Mouse (Mus musculus) hindbrain, embryonic 16.5 days (tissue): ENCODE data around the gene Sh3bgrl3. TPM values are rescaled to one million over a fixed set of nuclear protein-coding genes. Genes with fewer than 3 reads are reported as not detected.
"Not testable (repeated sequence)": the region's sequence is repeated elsewhere in the genome, so short reads cannot be mapped to it uniquely, and the experiment has no call there.

Experiments used
- ATAC-seq: fragments of 200-750 bp; cut with Nextera tagmentation; 2 replicates; pipeline ENCODE4 v1.8.0; 2017; ENCODE audit warnings: moderate TSS enrichment, moderate library complexity
- H3K27ac ChIP-seq: fragments of 300-500 bp; sonication (generic); 2 replicates; pipeline ENCODE4 v1.5.1; 2014; ENCODE audit warnings: low read depth, mild to moderate bottlenecking, control low read depth, low read length, moderate library complexity
- H3K27me3 ChIP-seq: fragments of 300-500 bp; sonication (generic); replicated peaks from 2 replicates; pipeline ENCODE4 v1.6.1; 2014; ENCODE audit warnings: low read length; ENCODE audit not compliant: control insufficient read depth, insufficient read depth
- H3K36me3 ChIP-seq: fragments of 300-500 bp; sonication (generic); 2 replicates; pipeline ENCODE4 v1.6.1; 2014; ENCODE audit warnings: mild to moderate bottlenecking, low read length, moderate library complexity, mixed read lengths; ENCODE audit not compliant: control insufficient read depth, insufficient read depth
- H3K4me1 ChIP-seq: fragments of 300-500 bp; sonication (generic); 2 replicates; pipeline ENCODE4 v1.6.1; 2014; ENCODE audit warnings: low read depth, low read length; ENCODE audit not compliant: control insufficient read depth, insufficient read depth
- H3K4me2 ChIP-seq: fragments of 300-500 bp; sonication (generic); 2 replicates; pipeline ENCODE4 v1.6.1; 2014; ENCODE audit warnings: mild to moderate bottlenecking, low read length, control low read depth, moderate library complexity
- H3K4me3 ChIP-seq: fragments of 300-500 bp; sonication (generic); 2 replicates; pipeline ENCODE4 v1.5.1; 2014; ENCODE audit warnings: mild to moderate bottlenecking, low read length, control low read depth, moderate library complexity
- H3K9ac ChIP-seq: fragments of 300-500 bp; sonication (generic); 2 replicates; pipeline ENCODE4 v1.6.1; 2014; ENCODE audit warnings: low read depth, mild to moderate bottlenecking, control low read depth, low read length, moderate library complexity
- H3K9me3 ChIP-seq: fragments of 300-500 bp; sonication (generic); 2 replicates; pipeline ENCODE4 v1.6.1; 2014; ENCODE audit warnings: mild to moderate bottlenecking, low read length, moderate library complexity; ENCODE audit not compliant: control insufficient read depth
- WGBS: fragments of 180-500 bp; shearing (Covaris S2); extraction: QIAGEN DNeasy Blood & Tissue Kit; methylation state at CpG from one replicate; pipeline ENCODE4 v1.1.7; 2014; 5-methylcytosine and 5-hydroxymethylcytosine counted together
- polyA plus RNA-seq: library from polyadenylated mRNA; unstranded; fragments of >200 nt; fragmentation: Nextera tagmentation; extraction: Ambion mirVana; gene quantifications from 2 replicates; pipeline ENCODE4 v1.2.1, GENCODE M21; 2015

Gene Sh3bgrl3
- polyA plus RNA-seq, 1 experiment from 2014 or later = 509 TPM

GRCm38 (mm10) chr4:134156744-134157143 is 28.2 kb upstream of the Sh3bgrl3 start:
- H3K4me1 ChIP-seq = no peaks in the 10 kb centered on the region
- H3K36me3 ChIP-seq = peaks cover 9% of the 10 kb centered on the region
- no peak for ATAC-seq
- no peak overlapping the region for H3K9ac ChIP-seq
- WGBS = 82% methylated on average over 8 of the region's 8 CpGs
- no peak overlapping the region for H3K4me3 ChIP-seq
- no peak overlapping the region for H3K27ac ChIP-seq
- no peaks in the 10 kb centered on the region for H3K27me3 ChIP-seq
- H3K9me3 ChIP-seq = no peaks in the 10 kb centered on the region
- H3K4me2 ChIP-seq = no peak overlapping the region

GRCm38 (mm10) chr4:134155961-134156465 is 27.4 kb upstream of the Sh3bgrl3 start:
- Histone ChIP-seq H3K4me3 (no peak overlapping the region), H3K36me3 (peaks cover 9% of the 10 kb centered on the region), H3K9ac (no peak overlapping the region), H3K27ac (no peak overlapping the region), H3K9me3 (no peaks in the 10 kb centered on the region), H3K27me3 (no peaks in the 10 kb centered on the region), H3K4me2 (no peak overlapping the region), H3K4me1 (no peaks in the 10 kb centered on the region)
- no peak for ATAC-seq
- WGBS = 93% methylated on average over 10 of the region's 10 CpGs

GRCm38 (mm10) chr4:134155531-134155930 is 26.9 kb upstream of the Sh3bgrl3 start:
- H3K4me1 ChIP-seq = no peaks in the 10 kb centered on the region
- H3K36me3 ChIP-seq = peaks cover 9% of the 10 kb centered on the region
- no peak for ATAC-seq
- H3K4me3 ChIP-seq = no peak overlapping the region
- H3K9me3 ChIP-seq = no peaks in the 10 kb centered on the region
- H3K4me2 ChIP-seq = no peak overlapping the region
- no peaks in the 10 kb centered on the region for H3K27me3 ChIP-seq
- no peak overlapping the region for H3K9ac ChIP-seq
- H3K27ac ChIP-seq = no peak overlapping the region
- WGBS = 85% methylated on average over 6 of the region's 6 CpGs

GRCm38 (mm10) chr4:134154354-134154753 is 25.8 kb upstream of the Sh3bgrl3 start:
- Histone ChIP-seq H3K4me3 (no peak overlapping the region), H3K36me3 (peaks cover 12% of the 10 kb centered on the region), H3K9ac (no peak overlapping the region), H3K9me3 (no peaks in the 10 kb centered on the region), H3K4me1 (no peaks in the 10 kb centered on the region), H3K4me2 (no peak overlapping the region), H3K27me3 (no peaks in the 10 kb centered on the region), H3K27ac (no peak overlapping the region)
- ATAC-seq = no peak
- 94% methylated on average over 3 of the region's 3 CpGs for WGBS

- H3K27me3 ChIP-seq = no peaks in the 10 kb centered on the region
- no peak for ATAC-seq
- H3K4me2 ChIP-seq = no peak overlapping the region
- WGBS = 99% methylated on average over 3 of the region's 3 CpGs
- H3K4me1 ChIP-seq = no peaks in the 10 kb centered on the region
- no peak overlapping the region for H3K9ac ChIP-seq
- no peak overlapping the region for H3K4me3 ChIP-seq
- no peak overlapping the region for H3K27ac ChIP-seq
- H3K9me3 ChIP-seq = no peaks in the 10 kb centered on the region
- H3K36me3 ChIP-seq = peaks cover 12% of the 10 kb centered on the region
Measured at GRCm38 (mm10) chr4:134153656-134154055, 25.1 kb upstream of the Sh3bgrl3 start.

- Histone ChIP-seq H3K4me2 (no peak overlapping the region), H3K36me3 (peaks cover 16% of the 10 kb centered on the region), H3K27me3 (no peaks in the 10 kb centered on the region), H3K9me3 (no peaks in the 10 kb centered on the region), H3K4me1 (no peaks in the 10 kb centered on the region), H3K9ac (no peak overlapping the region), H3K4me3 (no peak overlapping the region), H3K27ac (no peak overlapping the region)
- WGBS = 93% methylated on average over 3 of the region's 3 CpGs
- ATAC-seq = no peak
Measured at GRCm38 (mm10) chr4:134152112-134152511, 23.5 kb upstream of the Sh3bgrl3 start.

GRCm38 (mm10) chr4:134149389-134149788 is 20.8 kb upstream of the Sh3bgrl3 start:
- H3K9ac ChIP-seq = no peak overlapping the region
- no peak overlapping the region for H3K4me2 ChIP-seq
- no peak overlapping the region for H3K27ac ChIP-seq
- peaks cover 8% of the 10 kb centered on the region for H3K36me3 ChIP-seq
- 96% methylated on average over 4 of the region's 4 CpGs for WGBS
- no peaks in the 10 kb centered on the region for H3K9me3 ChIP-seq
- no peak for ATAC-seq
- no peaks in the 10 kb centered on the region for H3K4me1 ChIP-seq
- no peaks in the 10 kb centered on the region for H3K27me3 ChIP-seq
- H3K4me3 ChIP-seq = no peak overlapping the region

- not testable (repeated sequence) for H3K27me3 ChIP-seq, H3K27ac ChIP-seq, H3K4me1 ChIP-seq, H3K4me3 ChIP-seq, H3K9ac ChIP-seq, H3K36me3 ChIP-seq, H3K9me3 ChIP-seq, ATAC-seq, H3K4me2 ChIP-seq
- WGBS = 94% methylated on average over 5 of the region's 5 CpGs
Measured at GRCm38 (mm10) chr4:134144297-134144696, 15.7 kb upstream of the Sh3bgrl3 start.

GRCm38 (mm10) chr4:134138857-134139256 is 10.3 kb upstream of the Sh3bgrl3 start:
- Histone ChIP-seq H3K27ac (no peak overlapping the region), H3K36me3 (0 out of 2 replicates have a peak, but pooled peaks cover 2% of the 10 kb centered on the region), H3K9me3 (no peaks in the 10 kb centered on the region), H3K4me2 (no peak overlapping the region), H3K9ac (no peak overlapping the region), H3K4me3 (no peak overlapping the region), H3K4me1 (no peaks in the 10 kb centered on the region), H3K27me3 (no peaks in the 10 kb centered on the region)
- 85% methylated on average over 2 of the region's 2 CpGs for WGBS
- ATAC-seq = no peak
